Mouse (Mus musculus): ENCODE results near the gene Slx1b.
"Not testable (repeated sequence)": the region's sequence is repeated elsewhere in the genome, so short reads cannot be mapped to it uniquely, and the experiment has no call there.

The Slx1b gene

GRCm38 (mm10) chr7:126676631-126677220 is 18.9 kb downstream of the Slx1b start:
- no peak for DNase-seq (ENCODE audit: low read depth, low spot score)

GRCm38 (mm10) chr7:126676207-126676606 is 19.4 kb downstream of the Slx1b start, which contains the start of gene Sult1a1:
Gene Sult1a1 (minus strand): TSS chr7:126676432.
- DNase-seq (ENCODE audit: low read depth, low spot score): no peak

GRCm38 (mm10) chr7:126675104-126675503 is 20.5 kb downstream of the Slx1b start:
- DNase-seq (ENCODE audit: low read depth, low spot score): no peak

GRCm38 (mm10) chr7:126672111-126672510 is 23.5 kb downstream of the Slx1b start:
- DNase-seq (ENCODE audit: low read depth, low spot score): no peak

GRCm38 (mm10) chr7:126670152-126670551 is 25.4 kb downstream of the Slx1b start:
- DNase-seq (ENCODE audit: low read depth, low spot score): no peak

- no peak for DNase-seq (ENCODE audit: low read depth, low spot score)
Observed at GRCm38 (mm10) chr7:126668452-126668851, 27.1 kb downstream of the Slx1b start.

- DNase-seq (ENCODE audit: low read depth, low spot score): no peak
Observed at GRCm38 (mm10) chr7:126667495-126668090, 28.0 kb downstream of the Slx1b start.

GRCm38 (mm10) chr7:126665269-126665668 is 30.3 kb downstream of the Slx1b start:
- no peak for DNase-seq (ENCODE audit: low read depth, low spot score)

- no peak for DNase-seq (ENCODE audit: low read depth, low spot score)
Observed at GRCm38 (mm10) chr7:126663646-126664045, 31.9 kb downstream of the Slx1b start.

- no peak for DNase-seq (ENCODE audit: low read depth, low spot score)
Observed at GRCm38 (mm10) chr7:126659771-126660170, 35.8 kb downstream of the Slx1b start.

GRCm38 (mm10) chr7:126657522-126657921 is 38.1 kb downstream of the Slx1b start:
- DNase-seq (ENCODE audit: low read depth, low spot score): no peak

GRCm38 (mm10) chr7:126655695-126656094 is 39.9 kb downstream of the Slx1b start:
- no peak for DNase-seq (ENCODE audit: low read depth, low spot score)

GRCm38 (mm10) chr7:126653991-126654390 is 41.6 kb downstream of the Slx1b start:
- DNase-seq (ENCODE audit: low read depth, low spot score): no peak

- peak; percentile 30 for DNase-seq (ENCODE audit: low read depth, low spot score)
Observed at GRCm38 (mm10) chr7:126650852-126651251, 44.7 kb downstream of the Slx1b start.

GRCm38 (mm10) chr7:126649231-126650051 is 46.1 kb downstream of the Slx1b start, which contains the start of gene Sgf29:
Gene Sgf29 (plus strand): TSS chr7:126649309.
- DNase-seq (ENCODE audit: low read depth, low spot score): peak; percentile 82

- DNase-seq (ENCODE audit: low read depth, low spot score): no peak
Observed at GRCm38 (mm10) chr7:126648486-126648885, 47.1 kb downstream of the Slx1b start.

- DNase-seq (ENCODE audit: low read depth, low spot score): no peak
Observed at GRCm38 (mm10) chr7:126645708-126646107, 49.9 kb downstream of the Slx1b start.

GRCm38 (mm10) chr7:126644914-126645313 is 50.7 kb downstream of the Slx1b start:
- no peak for DNase-seq (ENCODE audit: low read depth, low spot score)

- no peak for DNase-seq (ENCODE audit: low read depth, low spot score)
Observed at GRCm38 (mm10) chr7:126644345-126644744, 51.2 kb downstream of the Slx1b start.

GRCm38 (mm10) chr7:126643244-126643617 is 52.4 kb downstream of the Slx1b start:
- not testable (repeated sequence) for DNase-seq (ENCODE audit: low read depth, low spot score)

- no peak for DNase-seq (ENCODE audit: low read depth, low spot score)
Observed at GRCm38 (mm10) chr7:126642545-126643243, 52.9 kb downstream of the Slx1b start.
